8 mouse cellular contexts compared by ENCODE assay signal in the genomic region with DNA sequence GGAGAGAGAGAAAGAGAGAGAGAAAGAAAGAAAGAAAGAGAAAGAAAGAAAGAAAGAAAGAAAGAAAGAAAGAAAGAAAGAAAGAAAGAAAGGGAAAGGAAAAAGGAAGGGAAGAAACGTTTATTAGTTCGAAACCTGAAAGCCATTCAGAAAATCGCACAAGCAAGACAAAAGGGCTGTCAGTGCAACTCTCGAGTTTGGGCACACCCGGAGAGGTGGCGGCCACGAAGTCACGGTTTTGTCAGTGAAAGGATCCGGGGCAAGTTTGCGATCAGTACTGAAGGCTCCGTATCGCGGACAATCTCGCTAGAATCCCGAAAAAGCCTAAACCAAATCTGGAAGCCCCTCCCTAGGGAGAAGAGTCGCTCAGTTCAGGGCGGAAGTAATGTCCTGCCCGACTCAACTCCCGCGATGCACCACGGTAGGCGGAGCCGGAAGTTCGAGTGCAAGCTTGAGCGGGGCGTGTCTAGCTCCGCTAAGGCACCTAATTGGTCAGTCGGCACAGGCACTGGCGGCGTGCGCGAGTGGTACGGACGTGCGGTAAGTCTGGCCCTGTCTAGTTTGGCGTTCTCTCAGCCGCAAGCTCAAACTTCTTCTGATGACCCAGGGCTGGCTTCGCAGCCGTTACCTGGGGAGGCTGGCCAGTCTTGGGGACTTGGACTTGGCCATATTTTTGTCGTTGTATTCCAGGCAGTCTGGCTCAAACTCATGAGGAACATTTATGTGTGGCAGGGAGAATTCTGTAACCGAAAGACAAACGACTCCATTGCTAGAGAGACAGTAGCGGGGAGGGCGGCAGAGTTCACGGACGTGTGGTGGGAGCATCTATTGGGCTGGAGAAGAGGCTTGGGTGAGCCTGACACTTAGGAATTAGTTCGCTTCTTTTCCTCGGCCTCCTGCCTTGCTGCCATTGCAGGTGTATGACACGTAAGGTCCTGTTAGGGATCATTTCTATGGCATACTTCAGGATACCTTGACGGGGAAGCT. TPM values are rescaled to one million over a fixed set of nuclear protein-coding genes. Genes with fewer than 3 reads are reported as not detected.
DNase-seq lines count a peak whose midpoint lies in the region; ATAC-seq lines count a peak whose summit lies in the region.

Gene Snupn (plus strand): TSS at position 465 of the 987 bp plus-strand sequence.

- peak; percentile 97 for DNase-seq in MEL-GATA-1-ER (ENCODE audit: extremely low read depth, low read depth)
- DNase-seq in cerebellum, adult 8-10 months = peak; percentile 92
- peak; percentile 98 for DNase-seq in forelimb bud, embryonic 11.5 days (ENCODE audit: low read depth, low spot score)
- peak; percentile 89 for DNase-seq in layer of hippocampus, adult 9-10 months (ENCODE audit: low spot score)
- DNase-seq in ovary, postnatal 10 days (ENCODE audit: low spot score) = peak; percentile 80
- DNase-seq in thymus, postnatal 10 days (ENCODE audit: low spot score in 2 of 2) = peak; percentile 95 to 96

- no peaks in the 10 kb centered on the region for H3K27me3 ChIP-seq in lung, embryonic 16.5 days (ENCODE audit: control insufficient read depth, insufficient read depth, low read depth, low read length)

- no peaks in the 10 kb centered on the region for H3K36me3 ChIP-seq in lung, embryonic 16.5 days (ENCODE audit: control insufficient read depth, insufficient read depth, low read length)

- peak within 1 kb of the TSS; percentile 92 for H3K27ac ChIP-seq in lung, embryonic 16.5 days (ENCODE audit: low read length)

- peak within 1 kb of the TSS; percentile 86 for H3K4me2 ChIP-seq in lung, embryonic 16.5 days (ENCODE audit: low read depth, low read length)

- under 1% methylated on average over 50 of the region's 50 CpGs for WGBS in lung, embryonic 16.5 days

- peak; percentile 99 to 100 for ATAC-seq in hematopoietic stem cell, adult 5-6 weeks (replicated peaks in 1 of 2; ENCODE audit: insufficient read depth in 1 of 2, low FRiP score in 2 of 2, low TSS enrichment in 1 of 2, low read depth in 1 of 2, poor library complexity in 2 of 2, severe bottlenecking in 2 of 2)
- peak; percentile 100 for ATAC-seq in lung, embryonic 16.5 days (ENCODE audit: low read depth)

- H3K4me1 ChIP-seq in lung, embryonic 16.5 days (replicated peaks; ENCODE audit: control insufficient read depth, insufficient read depth, low read length) = peaks cover 7% of the 10 kb centered on the region; the same call in 1 of the 2 replicates

- H3K9me3 ChIP-seq in lung, embryonic 16.5 days (ENCODE audit: control insufficient read depth, low read length) = no peaks in the 10 kb centered on the region

- peak within 1 kb of the TSS; percentile 79 for H3K9ac ChIP-seq in lung, embryonic 16.5 days (ENCODE audit: low read length)

- H3K4me3 ChIP-seq in lung, embryonic 16.5 days (ENCODE audit: low read length) = peak within 1 kb of the TSS; percentile 76

RNA-seq across cellular contexts. Expression of gene Snupn, which starts in this region (rescaled TPM):
- total RNA-seq in hematopoietic stem cell, adult 5-6 weeks (2017) = 3.8 and 7.8 TPM in 2 replicates
- 22.0 and 23.4 TPM in 2 replicates for polyA plus RNA-seq in lung, embryonic 16.5 days (2015; fragmentation: Nextera tagmentation; extraction: Ambion mirVana)

Comparison
In these comparisons a context has a peak if more than half of its experiments do, and no peak if none do; other contexts are left out.
1. Peak in every context shown above with its lines: DNase-seq, ATAC-seq, H3K4me3 ChIP-seq and H3K27ac ChIP-seq.